Mouse (Mus musculus) spleen, embryonic (tissue): Measurements from ENCODE around the gene Fbxw21.

ENCODE experiments used
- CTCF ChIA-PET: fragments of 350-600 bp; sonication (Branson Sonifier 250); formaldehyde crosslinking; loops from one replicate; lab custom pipeline; 2022; lab: Charles Lee

Gene Fbxw21

DNA sequence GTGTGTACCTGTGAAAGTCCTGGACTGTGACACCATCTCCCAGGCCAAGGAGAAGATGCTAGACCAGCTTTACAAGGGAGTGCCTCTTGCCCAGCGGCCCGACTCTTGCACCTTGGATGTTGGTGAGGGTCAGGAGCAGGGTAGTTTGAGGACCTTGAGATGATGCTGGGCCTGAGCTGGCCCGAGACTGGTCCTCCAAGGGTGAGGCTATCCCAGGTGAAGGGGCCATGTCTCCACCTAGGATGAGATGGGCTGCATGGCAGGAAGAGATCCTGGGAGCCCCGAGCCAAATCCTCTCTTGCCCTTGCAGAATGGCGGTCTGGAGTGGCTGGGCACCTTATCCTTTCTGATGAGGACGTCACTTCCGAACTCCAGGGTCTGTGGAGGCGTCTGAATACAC lies 48.5 kb downstream of the Fbxw21 start:
- CTCF ChIA-PET = no interaction called here

DNA sequence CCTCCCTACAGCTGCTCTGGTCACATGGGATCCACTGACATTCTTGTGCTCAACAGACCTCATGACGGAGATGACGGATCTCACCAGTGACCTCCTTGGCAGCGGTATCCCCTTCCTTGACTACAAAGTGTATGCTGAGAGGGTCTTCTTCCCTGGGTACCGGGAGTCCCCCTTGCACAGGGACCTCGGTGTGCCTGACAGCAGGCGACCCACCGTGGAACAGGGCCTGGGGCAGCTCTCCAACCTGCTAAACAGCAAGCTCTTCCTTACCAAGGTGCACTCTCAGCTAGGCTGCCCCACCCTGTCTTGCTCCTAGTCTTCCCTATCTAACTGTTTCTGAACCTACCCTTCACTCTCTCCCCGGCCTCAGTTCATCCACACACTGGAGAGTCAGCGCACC lies 50.2 kb downstream of the Fbxw21 start:
- CTCF ChIA-PET = no interaction called here

DNA sequence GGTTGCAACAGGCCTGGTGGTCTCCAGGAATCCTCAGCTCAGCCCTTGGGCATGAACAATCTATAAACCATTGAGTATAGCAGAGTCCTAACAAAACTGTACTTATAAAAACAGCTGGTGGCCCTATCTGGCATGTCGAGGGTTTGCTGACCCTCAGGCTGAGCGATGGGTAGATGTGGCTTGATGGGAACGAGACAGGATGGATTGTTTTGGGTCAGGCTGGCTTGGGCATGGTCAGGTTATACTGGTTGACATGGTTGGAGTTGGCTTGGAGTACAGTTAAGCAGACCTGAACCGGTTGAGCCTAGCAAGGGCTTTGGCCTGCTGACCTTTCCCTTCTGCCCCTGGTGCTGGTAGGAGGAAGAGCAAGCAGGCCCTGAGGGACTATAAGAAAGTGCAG lies 50.7 kb downstream of the Fbxw21 start:
- CTCF ChIA-PET = no interaction called here

DNA sequence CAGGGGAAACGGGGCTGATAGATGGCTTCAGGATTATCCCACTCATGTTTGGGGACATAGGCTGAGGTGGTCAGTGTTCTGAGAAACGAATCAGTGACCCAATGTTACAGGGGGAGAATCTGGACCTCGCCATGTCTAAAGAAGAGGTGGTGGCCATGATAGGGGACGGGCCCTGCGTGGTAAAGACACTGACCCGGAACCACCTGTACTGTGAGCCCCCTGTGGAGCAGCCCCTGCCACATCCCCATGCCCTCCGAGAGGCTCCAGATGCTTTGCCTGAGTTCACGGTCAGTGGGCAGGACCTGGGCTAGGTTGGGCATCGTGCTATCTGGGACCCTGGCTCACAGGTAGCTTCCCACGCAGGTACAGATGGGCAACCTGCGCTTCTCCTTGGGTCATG lies 51.6 kb downstream of the Fbxw21 start:
- CTCF ChIA-PET = no interaction called here

DNA sequence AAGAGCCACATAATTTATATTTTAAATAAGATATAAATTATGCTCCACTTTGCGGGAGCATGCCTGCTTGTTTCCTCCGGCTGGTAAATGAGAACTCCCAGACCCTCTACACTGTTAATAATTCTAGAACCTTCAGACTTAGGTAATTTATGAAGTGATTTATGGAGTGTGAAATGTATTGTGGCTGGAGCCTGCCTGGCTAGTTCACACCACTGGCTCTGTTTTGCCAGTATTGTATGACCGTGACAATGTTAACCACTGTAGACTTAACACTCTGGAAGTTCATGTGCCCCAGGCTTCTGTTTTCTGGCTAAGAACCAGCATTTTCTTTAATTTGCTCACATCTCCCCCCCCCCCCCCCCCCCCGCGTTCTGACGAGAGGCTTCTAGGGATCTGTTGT lies 54.5 kb downstream of the Fbxw21 start:
- CTCF ChIA-PET = no interaction called here

DNA sequence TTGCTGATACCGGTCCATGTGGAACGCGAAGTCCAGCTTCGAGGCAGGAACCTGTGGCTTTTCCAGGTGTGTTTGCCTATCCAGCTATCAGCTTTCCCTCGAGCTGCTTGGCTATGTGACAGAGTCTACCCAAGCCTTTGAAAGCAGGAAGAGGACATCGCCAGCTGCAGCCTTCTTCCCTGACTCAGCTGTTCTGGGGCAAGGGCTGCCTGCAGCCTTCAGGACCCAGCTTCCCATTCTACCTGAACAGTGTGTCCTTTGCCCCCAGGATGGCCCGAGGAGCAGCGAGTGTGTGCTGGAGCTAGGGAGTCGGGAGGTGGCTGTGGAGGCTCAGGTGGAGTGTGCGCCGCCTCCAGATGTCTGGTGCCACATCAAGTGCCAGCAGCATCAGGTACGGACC lies 56.2 kb downstream of the Fbxw21 start:
- CTCF ChIA-PET = no interaction called here

DNA sequence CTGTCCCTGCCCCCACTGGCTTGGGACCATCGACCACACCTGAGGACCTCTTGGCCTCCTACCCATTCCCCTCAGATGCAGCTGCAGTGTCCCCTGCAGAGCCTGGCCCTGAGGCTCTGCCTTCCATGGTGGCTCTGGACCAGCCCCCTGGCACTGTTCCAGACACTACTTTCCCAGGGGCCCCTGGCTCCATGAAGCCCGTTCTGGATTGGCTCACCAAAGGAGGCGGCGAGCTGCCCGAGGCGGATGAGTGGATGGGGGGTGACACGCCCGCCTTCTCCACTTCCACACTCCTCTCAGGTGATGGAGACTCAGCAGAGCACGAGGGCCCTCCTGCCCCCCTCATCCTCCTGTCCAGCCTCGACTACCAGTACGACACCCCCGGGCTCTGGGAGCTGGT lies 56.8 kb downstream of the Fbxw21 start:
- CTCF ChIA-PET = no interaction called here

DNA sequence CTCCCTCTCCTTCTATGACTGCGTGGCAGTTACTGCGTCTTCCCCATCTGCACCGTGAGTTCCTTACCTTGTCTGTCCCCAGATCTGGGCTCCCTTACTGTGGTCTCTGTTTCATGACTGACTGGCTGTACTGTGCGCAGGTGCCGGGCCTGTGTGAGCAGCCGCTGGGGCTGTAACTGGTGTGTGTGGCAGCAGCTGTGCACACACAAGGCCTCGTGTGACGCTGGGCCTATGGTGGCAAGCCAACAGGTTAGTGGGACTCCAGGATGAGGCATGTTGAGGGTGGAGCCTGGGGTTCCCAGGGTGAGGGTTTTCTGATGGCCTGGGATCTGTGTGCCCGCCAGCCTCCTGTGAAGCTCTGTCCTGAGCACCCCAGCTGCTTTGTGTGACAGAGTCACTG lies 57.8 kb downstream of the Fbxw21 start:
- CTCF ChIA-PET = no interaction called here

DNA sequence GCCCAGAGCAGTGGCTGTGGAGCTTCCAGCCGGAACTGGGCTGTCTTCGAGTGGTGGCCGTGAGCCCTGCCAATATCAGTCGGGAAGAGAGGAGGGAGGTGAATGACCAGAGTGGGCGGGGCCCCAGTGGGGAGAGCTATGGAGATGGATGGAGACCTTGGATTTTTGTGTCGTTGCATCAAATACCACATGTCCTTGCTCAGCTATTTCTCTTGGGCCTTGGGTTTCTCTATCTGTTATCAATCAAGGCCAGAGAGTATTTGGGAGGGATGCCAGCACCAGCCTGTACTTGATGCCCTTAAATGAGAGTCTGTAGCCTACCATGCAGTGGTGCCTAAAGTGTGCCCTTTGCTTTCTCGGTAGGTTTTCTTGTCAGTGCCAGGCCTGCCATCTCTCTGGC lies 58.6 kb downstream of the Fbxw21 start:
- CTCF ChIA-PET = interaction anchor here (0.5 kb wide), 1 partner anchor 560 kb away, joined by 4 read pairs; no protein-coding TSS in a partner anchor

DNA sequence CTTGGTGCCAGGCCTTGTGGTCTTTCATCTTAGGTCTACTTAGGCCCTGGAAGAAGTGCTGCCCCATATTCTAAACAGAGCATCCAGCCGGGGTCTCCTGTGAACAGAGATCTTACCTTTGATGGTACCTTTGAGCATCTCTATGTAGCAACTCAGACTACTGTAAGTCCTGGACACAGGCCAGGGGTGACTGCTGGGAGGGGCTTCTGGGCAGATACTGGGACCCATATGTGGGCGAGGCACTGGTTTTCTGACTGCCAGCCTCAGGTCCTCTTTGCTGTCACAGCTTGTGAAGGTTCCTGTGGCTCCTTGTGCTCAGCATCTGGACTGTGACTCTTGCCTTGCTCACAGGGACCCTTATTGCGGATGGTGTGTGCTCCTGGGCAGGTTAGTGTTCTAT lies 59.3 kb downstream of the Fbxw21 start:
- CTCF ChIA-PET = no interaction called here

DNA sequence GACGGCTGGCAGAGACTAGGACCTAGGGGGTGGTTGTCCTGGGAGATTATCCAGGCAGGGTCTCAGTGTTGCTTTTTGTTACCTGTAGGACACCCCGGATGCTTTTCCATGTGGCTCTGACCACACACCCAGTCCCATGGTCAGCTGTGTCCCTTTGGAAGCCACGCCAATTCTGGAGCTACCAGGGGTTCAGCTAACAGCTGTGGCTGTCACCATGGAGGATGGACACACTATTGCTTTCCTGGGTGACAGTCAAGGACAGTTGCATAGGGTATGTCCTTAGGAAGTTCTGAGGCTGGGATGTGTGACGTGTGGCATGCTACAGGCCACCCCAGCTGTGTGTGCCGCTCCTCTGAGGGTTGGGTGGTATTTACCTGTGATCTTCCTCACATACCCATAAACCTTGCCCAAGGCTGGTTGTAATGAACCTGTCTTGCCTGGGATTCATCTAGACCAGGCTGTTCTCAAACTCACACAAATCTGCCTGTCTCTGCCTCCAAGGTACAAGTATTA lies 59.9 kb downstream of the Fbxw21 start:
- CTCF ChIA-PET = no interaction called here

DNA sequence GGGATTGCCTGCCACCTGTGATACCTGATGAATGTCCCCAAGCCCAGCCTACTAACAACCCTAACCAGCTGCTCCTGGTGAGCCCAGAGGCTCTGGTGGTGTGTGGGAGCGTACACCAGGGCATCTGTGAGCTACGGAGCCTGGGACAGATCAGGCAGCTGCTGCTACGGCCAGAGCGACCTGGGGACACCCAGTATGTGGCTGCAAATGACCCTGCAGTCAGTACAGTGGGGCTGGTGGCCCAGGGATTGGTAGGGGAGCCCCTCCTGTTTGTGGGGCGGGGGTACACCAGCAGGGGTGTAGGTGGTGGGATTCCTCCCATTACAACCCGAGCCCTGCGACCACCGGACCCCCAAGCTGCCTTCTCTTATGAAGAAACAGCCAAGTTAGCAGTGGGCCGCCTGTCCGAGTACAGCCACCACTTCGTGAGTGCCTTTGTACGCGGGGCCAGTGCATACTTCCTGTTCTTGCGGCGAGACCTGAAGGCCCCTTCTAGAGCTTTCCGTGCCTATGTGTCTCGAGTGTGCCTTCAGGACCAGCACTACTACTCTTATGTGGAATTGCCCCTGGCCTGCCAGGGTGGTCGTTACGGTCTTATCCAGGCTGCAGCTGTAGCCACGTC lies 61.4 kb downstream of the Fbxw21 start:
- CTCF ChIA-PET = no interaction called here

DNA sequence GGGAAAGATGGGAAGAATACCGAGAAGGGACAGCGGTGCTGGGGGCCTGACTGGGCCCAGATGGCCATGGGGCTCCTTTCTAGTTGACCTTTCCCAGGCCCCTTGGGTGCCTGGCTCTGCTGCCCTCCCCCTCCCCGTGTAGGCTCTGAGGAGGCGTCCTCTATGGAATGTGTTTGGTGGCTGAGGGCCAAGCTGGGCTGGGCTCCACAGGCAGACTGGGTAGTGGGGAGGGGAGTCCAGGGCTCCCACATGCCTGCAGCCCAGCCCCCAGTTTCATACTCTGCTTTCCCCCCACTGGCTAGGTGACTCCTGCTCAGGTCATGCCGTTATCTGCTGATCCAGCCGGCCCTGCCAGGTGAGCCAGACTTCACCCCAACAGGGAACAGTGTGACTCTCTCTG lies 62.9 kb downstream of the Fbxw21 start:
- CTCF ChIA-PET = no interaction called here

DNA sequence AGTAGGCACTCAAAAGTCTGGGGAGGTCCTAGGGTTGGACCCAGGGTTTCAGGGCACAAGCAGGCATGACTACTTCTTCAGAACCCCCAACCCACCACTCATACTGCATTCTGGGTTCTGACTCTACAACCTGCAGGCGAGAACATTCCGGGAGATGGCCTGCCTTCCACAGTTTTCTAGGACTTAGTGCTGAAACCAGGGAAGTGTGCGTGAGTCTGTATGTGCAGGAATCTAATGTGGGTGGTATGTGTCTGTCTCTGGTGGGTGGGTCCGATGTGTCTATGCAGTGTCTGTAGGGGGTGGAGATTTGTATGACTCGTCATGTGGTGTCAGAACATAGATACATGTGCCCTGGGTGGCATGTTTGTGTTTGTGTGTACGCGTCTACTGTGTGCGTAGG lies 63.5 kb downstream of the Fbxw21 start:
- CTCF ChIA-PET = no interaction called here

DNA sequence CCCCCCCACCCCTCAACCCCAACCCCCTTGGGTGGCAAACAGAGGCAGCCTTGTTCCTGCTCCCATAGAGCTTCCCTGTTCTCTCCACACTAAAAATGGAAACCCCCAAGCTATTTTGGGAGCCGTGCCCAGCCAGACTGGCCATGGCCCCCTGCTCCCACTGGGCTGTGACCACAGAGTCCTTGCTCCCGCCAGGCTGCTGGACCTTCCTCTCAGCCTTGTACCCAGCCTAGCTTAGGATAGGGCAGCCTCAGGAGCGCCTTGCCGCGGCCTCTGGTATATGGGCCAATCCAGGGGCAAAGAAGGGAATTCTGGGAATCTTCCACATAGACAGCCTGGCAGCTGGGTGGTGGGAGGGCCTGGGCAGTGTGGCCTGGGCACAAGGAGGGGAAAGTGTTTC lies 64.0 kb downstream of the Fbxw21 start:
- CTCF ChIA-PET = no interaction called here

DNA sequence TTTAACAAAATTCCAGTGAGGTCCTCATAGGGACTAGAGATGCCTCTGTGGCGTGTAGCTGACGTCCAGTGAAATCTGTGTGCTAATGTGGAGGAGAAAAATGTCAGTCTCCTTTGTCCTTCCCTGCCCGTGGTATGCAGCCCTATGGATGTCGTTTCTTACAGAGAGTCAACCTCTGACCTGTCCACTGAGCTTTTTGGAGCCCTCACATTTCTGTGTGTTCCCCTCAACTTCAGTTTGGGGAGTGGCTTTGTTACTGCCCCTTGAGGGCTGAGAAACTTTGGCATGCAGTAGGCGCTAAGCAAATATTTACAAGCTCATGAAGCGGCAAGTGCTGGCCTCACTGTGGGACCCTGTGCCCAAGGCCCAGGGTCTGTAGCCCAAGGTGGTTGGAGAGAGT lies 64.5 kb downstream of the Fbxw21 start:
- CTCF ChIA-PET = no interaction called here

DNA sequence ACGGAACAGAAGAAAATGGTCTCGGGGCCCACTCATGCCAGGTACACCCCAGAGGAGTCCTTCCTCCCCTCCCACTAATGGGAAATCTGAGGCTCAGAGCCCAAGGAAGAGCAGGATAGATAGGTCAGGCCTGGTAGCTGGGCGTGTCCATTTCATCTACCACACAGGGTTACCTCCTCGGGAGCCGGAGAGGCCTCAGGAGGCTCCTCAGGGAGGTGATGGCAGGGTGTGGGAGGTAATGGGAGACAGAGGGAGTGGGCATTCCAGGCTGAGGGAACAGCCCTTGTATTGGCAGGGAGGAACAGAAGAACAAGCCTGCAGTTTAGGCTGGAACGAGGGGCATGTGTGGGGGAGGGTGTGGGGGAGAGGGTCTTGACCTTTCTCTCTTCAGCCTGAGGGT lies 65.0 kb downstream of the Fbxw21 start:
- CTCF ChIA-PET = no interaction called here

DNA sequence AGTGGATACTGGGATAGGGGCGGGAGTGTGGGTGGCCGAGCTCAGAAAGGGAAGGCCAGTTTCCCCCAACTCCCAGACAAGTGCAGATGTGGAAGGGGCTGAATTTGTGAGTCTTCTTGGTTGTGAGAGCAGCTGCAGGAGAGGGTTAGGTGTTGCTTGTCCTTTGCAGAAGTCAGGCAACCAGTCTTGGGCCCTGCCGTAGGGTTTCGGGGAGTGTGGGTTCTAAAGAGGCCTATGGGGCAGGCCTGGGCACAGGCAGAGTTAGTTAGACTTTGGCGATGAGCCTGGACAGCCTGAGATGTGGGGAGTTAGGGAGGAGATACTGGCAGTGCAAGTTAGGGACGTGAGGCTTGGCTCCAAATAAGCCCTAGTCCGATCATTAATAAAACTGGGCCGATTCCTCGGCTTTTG lies 65.6 kb downstream of the Fbxw21 start:
- CTCF ChIA-PET = no interaction called here

DNA sequence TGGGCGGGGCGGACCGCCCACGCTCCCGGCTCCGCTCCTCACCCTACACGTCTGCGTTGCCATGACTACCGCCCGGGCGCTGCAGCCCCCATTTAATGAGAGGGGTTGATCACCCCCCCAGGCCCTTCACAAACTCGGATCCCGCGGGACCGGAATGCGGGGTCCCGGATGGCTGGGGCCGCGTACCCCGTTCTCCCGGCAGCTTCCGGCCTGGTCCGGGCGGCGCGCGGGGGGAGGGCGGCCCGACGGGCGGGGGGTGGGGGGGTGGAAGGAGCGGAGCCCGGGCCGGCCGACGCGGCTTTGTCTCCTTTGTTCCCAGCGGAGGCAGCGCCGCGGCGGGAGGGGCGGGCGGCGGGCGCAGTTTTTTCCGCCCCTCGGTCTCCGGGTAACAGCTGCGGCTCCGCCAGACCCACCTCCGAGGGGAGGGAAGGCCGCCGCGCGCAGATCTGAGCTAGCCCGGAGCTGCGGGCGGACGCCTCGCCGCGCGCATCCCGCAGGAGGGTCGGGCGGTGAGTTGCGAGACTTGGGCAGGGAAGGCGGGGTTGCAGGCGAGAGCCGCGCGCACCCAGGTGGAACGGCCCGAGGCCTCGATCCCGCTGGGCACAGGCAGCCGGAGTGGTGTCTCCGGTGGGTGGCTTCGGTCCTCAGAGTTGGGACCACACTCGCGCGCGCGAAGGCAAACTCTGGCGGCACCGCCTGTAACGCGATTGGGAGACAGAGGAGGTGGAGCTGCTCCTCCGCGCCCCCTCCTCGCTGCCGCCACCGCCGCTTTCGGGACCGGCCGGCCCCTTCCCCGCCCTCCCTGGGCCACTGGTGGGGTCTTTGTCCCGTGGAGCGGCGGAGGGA lies 66.5 kb downstream of the Fbxw21 start, which contains the start of gene Plxnb1:
TSS of gene Plxnb1 (plus strand) at position 253 of the 846 bp plus-strand sequence.
- CTCF ChIA-PET = no interaction called here

DNA sequence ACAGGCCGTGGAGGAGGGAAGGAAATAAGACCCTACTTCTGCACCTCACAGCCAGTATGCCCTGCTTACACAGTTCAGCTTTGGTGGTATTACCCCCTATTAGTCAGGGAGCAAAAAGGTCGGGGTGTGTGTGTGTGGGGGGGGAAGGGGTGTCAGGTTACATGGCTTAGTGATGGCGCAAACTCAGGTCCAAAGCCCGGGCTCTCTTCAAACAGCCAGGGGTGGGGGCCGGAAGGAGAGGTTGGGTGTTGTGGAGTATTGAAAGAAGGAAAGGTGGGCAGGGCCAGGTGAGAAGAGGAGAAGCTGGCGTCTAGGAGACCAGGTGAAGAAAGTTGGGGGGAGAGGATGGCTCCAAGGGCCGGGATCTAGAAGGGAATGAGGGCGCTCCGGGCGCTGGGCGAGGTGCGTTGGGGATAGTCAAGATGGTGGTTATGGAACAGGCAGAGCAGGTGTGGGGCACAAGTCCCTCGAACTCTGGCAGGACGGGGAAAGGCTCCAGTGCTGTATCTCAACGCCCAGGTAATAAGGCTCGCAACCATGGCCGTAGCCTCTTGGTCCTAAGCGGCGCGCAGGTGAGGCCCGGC lies 67.2 kb downstream of the Fbxw21 start:
- CTCF ChIA-PET = no interaction called here

DNA sequence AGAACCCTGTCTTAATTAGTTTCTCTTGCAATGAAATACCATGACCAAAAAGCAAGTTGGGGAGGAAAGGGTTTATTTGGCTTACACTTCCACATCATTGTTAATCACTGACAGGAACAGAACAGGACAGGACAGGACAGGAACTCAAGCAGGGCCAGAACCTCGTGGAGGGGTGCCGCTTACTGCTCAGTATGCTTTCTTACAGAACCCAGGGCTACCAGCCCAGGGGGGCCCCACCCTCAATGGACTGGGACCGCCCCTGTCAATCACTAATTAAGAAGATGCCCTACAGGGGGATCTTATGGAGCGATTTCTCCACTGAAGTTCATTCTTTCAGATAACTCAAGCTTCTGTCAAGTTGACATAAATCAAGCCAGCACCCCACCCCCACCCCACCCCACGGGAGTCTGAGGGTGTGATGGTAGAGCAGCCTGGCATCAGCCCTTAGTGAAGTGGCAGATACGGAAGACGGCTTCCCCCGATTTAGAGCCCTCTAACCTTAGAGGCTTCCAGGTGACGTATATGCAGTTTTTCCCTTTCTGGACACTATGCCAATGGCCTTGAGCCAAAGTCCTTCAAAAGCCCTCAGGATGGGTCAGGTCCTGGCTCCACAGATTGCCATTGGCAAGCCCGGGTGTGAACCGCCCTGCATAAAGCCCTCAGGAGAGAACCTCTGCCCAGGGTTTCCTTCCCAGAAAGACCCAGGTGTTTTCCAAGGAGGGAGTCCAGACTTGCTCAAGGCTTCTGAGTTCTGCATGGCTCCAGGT lies 67.9 kb downstream of the Fbxw21 start:
- CTCF ChIA-PET = no interaction called here

DNA sequence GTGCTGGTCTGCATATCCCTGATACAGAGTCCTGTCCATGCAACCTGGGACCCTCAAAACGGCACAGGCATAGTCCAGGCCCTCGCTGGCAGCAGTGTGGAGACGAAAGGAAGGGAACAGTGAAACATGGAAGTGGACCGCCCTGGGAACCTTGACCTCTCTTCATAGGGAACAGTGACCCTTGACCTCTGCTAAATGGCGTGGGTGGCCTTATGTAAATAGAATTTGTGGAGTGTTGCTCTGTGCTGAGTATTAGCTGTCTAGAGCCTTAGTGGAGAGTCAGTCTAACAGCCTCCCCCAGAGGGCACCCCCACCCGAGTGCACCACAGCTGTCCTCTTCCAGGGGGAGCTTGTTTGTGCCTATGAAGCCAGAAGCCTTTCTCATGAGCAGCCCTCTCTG lies 69.0 kb downstream of the Fbxw21 start:
- CTCF ChIA-PET = no interaction called here
